Mouse (Mus musculus): ENCODE results near the gene Cox7a2l.

DNA sequence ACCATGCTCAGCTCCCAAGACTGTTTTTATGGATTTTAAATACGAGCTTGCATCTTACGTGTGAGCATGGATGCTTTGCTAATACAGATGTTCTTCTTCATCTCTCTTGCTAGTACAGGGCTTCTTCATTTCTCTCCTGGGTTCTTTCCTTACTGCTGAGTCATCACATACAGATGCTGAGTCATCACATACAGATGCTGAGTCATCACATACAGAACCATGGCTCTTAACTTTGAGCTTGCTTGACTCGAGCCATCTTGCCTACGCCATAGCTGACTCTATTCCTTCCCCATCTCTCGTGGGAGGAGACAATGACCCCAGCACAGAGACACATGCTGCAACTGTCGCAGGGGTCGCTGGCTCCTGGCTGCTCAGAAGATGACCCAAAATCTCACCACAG is 37.9 kb upstream of the Cox7a2l start:
- TF ChIP-seq CTCF (IDR thresholded peaks at IDR 0.05; ENCODE audit: extremely low read depth, insufficient read depth, low read length) (no peak), POLR2A (IDR thresholded peaks at IDR 0.05; ENCODE audit: extremely low read depth, insufficient read depth, low read length) (no peak)
